Mouse (Mus musculus) E14TG2a.4 (cell line): ENCODE data around the gene 9330182L06Rik.

ENCODE experiments used
- CTCF ChIP-seq: conservative IDR thresholded peaks from 2 replicates; pipeline ENCODE4 v1.5.1; 2014; ENCODE audit warnings: low read length
- NANOG ChIP-seq: IDR thresholded peaks from 2 replicates; pipeline ENCODE4 v1.6.1; 2014; ENCODE audit warnings: borderline replicate concordance, low read length, mixed read lengths

GRCm38 (mm10) chr5:9477587-9477986 is 211.7 kb downstream of the 9330182L06Rik start:
- no peak for TF ChIP-seq CTCF
- TF ChIP-seq NANOG: no peak
